16 mouse cellular contexts compared by ENCODE assay signal in genomic region chr16:94647153-94647552, GRCm38 (mm10).
DNase-seq lines count a peak whose midpoint lies in the region; ATAC-seq and TF ChIP-seq lines count a peak whose summit lies in the region.
"Had no signal": no experiment of that assay in that cellular context is flagged by ENCODE, and none has a peak within 500 bp of the region (broad histone marks: within the 10 kb centered on the region; RNA-seq: fewer than 3 reads in every experiment).

No protein-coding gene starts in this region.

- no peak for DNase-seq in heart, postnatal 10 days
- peak; percentile 33 to 37 for DNase-seq in B cell, adult 2 months
- DNase-seq in splenic B cell, adult 2 months (ENCODE audit: low read depth, low spot score): peak; percentile 56
- DNase-seq in hindbrain, postnatal 0 days (ENCODE audit: low spot score): no peak
- DNase-seq in urinary bladder, adult 18-20 months (ENCODE audit: low spot score in 2 of 2): no peak
- DNase-seq in urinary bladder, postnatal 4 days (ENCODE audit: low spot score in 2 of 2): no peak
- DNase-seq: cerebellum, adult 18-20 months; gastrocnemius, postnatal 14 days; heart, postnatal 4 days; kidney, adult 11 months; lung, adult 2 months had no signal

- H3K27ac ChIP-seq in heart, embryonic 13.5 days (replicated peaks): 0 out of 2 replicates have a peak overlapping the region, but pooled peaks have one; percentile 36
- no peak overlapping the region for H3K27ac ChIP-seq in hindbrain, postnatal 0 days
- H3K27ac ChIP-seq: left cerebral cortex, adult 2 months; limb, embryonic 13.5 days had no signal

- ATAC-seq in heart, embryonic 13.5 days (ENCODE audit: extremely low read depth, insufficient number of reproducible peaks, low FRiP score, low TSS enrichment): no peak
- ATAC-seq in common myeloid progenitor, adult 5-6 weeks (replicated peaks; ENCODE audit: low read depth, poor library complexity, severe bottlenecking): peak; percentile 71
- no peak for ATAC-seq in hindbrain, postnatal 0 days
- ATAC-seq: forebrain, embryonic 16.5 days had no signal

- peaks cover 71% of the 10 kb centered on the region for H3K4me1 ChIP-seq in heart, embryonic 13.5 days
- peaks cover 3% of the 10 kb centered on the region; the same call in 1 of the 2 replicates for H3K4me1 ChIP-seq in hindbrain, postnatal 0 days (ENCODE audit: insufficient read depth, low read length)

- no peak overlapping the region for H3K4me3 ChIP-seq in heart, embryonic 13.5 days
- no peak overlapping the region for H3K4me3 ChIP-seq in hindbrain, postnatal 0 days (ENCODE audit: low read length)
- H3K4me3 ChIP-seq: left cerebral cortex, adult 2 months; limb, embryonic 13.5 days had no signal

- intact Hi-C loops in heart, postnatal 10 days (cut with DNase I): no loop called here

- 46% methylated on average over 5 of the region's 5 CpGs for WGBS in heart, embryonic 13.5 days
- 65% methylated on average over 5 of the region's 5 CpGs for WGBS in hindbrain, postnatal 0 days

- no peak overlapping the region for H3K4me2 ChIP-seq in heart, embryonic 13.5 days
- no peak overlapping the region for H3K4me2 ChIP-seq in hindbrain, postnatal 0 days (ENCODE audit: low read depth, low read length)
- H3K4me2 ChIP-seq: limb, embryonic 13.5 days had no signal

- no peaks in the 10 kb centered on the region for H3K36me3 ChIP-seq in heart, embryonic 13.5 days
- no peaks in the 10 kb centered on the region for H3K36me3 ChIP-seq in splenic B cell, adult 2 months (ENCODE audit: control insufficient read depth, insufficient read depth, low read length, poor library complexity, severe bottlenecking)
- H3K36me3 ChIP-seq in hindbrain, postnatal 0 days (ENCODE audit: insufficient read depth, low read length): no peaks in the 10 kb centered on the region
- H3K36me3 ChIP-seq: limb, embryonic 13.5 days had no signal

- no peaks in the 10 kb centered on the region for H3K9me3 ChIP-seq in heart, embryonic 13.5 days
- no peaks in the 10 kb centered on the region for H3K9me3 ChIP-seq in hindbrain, postnatal 0 days (ENCODE audit: low read length)
- H3K9me3 ChIP-seq: limb, embryonic 13.5 days had no signal

- no peak for TF ChIP-seq CTCF in hindbrain, postnatal 0 days (IDR thresholded peaks at IDR 0.05; ENCODE audit: low read depth)

- no peaks in the 10 kb centered on the region for H3K27me3 ChIP-seq in heart, embryonic 13.5 days (replicated peaks)
- no peaks in the 10 kb centered on the region for H3K27me3 ChIP-seq in splenic B cell, adult 2 months (ENCODE audit: control insufficient read depth, insufficient read depth, low read length, poor library complexity, severe bottlenecking)
- no peaks in the 10 kb centered on the region for H3K27me3 ChIP-seq in hindbrain, postnatal 0 days (ENCODE audit: insufficient read depth, low read length)
- H3K27me3 ChIP-seq: limb, embryonic 13.5 days had no signal

- H3K9ac ChIP-seq in heart, embryonic 13.5 days: 0 out of 2 replicates have a peak overlapping the region, but pooled peaks have one; percentile 7
- no peak overlapping the region for H3K9ac ChIP-seq in hindbrain, postnatal 0 days (replicated peaks; ENCODE audit: low read length)
- H3K9ac ChIP-seq: limb, embryonic 13.5 days had no signal

Comparison
In these comparisons a context has a peak if more than half of its experiments do, and no peak if none do; other contexts are left out.
1. DNase-seq: peak in B cell, adult 2 months (2 of 2) and splenic B cell, adult 2 months (single experiment); none in heart, postnatal 10 days (0 of 2), hindbrain, postnatal 0 days (single experiment), urinary bladder, adult 18-20 months (0 of 2) and urinary bladder, postnatal 4 days (0 of 2).